Mouse (Mus musculus) fibroblast of lung, adult 2 months (primary cell): Measurements from ENCODE around the gene 4930404N11Rik.

Source experiments
- DNase-seq: peaks from one replicate; pipeline ENCODE4 v3.0.0-alpha.2; 2011; ENCODE audit warnings: low read depth

4930404N11Rik gene

DNA sequence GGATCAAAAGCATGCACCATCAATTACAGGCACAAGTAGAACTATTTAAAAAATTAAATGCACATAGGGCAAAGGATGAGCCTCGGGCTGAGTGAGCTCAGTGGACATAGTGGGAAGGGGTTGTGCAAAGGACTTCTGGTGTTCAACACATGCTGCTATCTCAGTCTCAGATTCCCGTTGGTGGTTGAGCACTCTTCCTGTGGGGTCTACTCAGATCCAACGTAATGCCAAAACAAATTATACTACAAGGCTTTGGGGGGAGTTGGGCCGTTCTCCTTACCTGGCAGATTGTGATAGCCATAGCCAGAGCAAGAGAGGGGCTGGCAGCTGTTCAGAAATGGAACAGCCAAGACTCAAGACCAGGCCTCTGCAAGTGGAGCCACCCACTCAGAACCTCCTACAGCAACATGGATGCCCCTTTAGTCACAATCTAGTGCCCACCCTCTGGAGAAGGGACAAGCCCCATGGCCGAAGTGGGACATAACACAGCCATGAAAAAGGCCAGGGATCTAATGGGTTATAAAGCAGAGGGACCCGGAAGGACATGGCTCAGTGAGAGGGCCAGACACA, 14.3 kb upstream of the 4930404N11Rik start:
- no peak for DNase-seq

DNA sequence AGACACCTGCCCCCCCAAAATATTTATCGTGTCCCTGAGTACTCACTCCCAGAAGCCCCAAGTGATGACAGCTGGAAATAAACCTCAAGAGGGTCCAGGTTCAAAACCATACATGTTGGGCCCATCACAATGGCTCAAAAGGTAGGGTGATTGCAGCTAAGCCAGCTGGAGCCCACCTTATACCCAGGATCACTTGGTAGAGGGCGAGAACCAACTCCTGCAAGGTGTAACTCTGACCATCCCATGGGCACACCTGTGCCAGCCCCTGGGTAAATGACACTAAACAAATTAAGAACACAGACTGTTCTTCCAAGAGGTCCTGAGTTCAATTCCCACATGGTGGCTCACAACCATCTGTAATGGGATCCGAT, 13.6 kb upstream of the 4930404N11Rik start:
- no peak for DNase-seq

DNA sequence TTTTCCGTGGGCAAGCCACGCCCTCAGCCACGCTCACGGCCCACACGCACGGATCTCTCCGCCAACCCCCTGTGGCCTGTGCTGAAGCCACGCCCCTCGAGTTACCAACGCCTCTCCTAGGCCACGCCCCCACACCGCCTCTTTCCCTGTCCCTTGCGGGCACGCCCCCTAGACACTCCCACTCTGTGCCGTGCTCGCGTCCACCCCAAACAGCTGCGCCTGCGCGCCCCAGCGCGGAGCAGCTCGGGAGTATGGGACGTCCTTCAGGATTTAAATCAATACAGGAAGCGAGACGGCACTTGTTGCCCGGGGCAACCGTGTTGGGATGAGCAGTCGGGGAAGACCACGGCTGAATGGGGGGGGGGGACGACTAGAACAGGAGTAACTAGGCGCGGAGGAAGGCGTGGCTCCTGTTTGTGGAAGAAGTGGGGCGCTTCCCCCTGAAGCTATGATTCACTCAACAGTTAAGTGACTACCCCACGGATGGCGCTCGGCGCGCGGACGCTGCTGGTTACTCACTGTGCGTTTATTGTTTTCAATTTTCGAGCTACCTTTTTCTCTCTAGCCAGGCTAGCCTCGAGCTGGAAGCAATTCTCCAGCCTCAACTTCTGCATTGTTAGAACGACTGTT, 13.1 kb upstream of the 4930404N11Rik start:
- peak; percentile 99 for DNase-seq

DNA sequence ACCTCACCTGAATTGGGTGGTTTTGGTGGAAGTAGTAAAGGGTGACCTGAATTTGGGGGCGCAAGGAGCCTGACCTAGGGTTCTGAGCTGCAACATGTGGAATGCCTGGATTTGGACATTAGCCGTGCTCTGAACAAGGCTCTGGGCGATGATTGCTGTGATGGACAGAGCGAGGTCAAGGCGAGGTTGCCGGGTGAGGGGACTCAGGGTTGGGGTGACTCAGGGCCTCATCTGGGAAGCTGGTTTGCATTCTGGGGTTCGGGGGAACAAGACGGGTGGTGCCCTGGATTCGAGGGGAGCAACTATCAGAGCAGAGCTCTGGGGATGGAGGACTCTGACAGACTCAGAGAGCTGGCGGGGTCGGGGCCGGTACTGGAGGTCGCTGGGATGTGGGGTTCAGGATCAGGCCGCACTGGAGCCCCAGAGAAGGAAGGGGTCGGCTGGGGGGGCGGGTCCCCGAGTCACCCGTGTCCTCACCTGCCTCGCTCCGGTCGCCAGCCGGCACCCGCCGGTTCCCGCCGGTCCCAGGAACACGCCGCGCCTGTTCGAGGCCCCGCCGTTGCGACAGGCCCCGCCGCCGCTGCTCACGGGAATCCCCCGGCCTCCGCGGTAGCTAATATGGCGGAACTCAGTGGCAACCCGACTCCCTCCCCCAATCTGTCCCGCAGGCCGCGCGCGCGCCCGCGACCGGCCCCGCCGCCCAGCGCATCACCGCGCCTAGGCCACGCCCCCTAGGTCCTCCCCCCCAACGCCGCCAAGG, 12.4 kb upstream of the 4930404N11Rik start, which contains the start of gene Fzr1:
Gene Fzr1, minus strand, starts transcription at position 724 of the 760 bp plus-strand sequence.
- DNase-seq: no peak

DNA sequence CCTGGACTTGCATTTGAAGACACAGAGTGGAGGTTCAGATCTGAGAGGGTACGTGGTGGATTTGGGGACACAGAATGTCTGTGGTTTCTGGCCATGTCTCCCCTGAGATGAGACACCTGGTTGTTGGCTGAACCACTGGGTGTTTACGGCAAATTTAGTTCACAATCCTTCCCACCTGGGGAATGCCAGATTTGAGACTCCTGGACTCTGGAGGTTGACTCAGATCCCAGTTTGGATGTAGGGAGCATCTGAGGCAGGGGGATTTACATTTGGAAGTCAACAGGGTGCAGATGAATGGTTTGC, 11.7 kb upstream of the 4930404N11Rik start:
- DNase-seq: no peak

DNA sequence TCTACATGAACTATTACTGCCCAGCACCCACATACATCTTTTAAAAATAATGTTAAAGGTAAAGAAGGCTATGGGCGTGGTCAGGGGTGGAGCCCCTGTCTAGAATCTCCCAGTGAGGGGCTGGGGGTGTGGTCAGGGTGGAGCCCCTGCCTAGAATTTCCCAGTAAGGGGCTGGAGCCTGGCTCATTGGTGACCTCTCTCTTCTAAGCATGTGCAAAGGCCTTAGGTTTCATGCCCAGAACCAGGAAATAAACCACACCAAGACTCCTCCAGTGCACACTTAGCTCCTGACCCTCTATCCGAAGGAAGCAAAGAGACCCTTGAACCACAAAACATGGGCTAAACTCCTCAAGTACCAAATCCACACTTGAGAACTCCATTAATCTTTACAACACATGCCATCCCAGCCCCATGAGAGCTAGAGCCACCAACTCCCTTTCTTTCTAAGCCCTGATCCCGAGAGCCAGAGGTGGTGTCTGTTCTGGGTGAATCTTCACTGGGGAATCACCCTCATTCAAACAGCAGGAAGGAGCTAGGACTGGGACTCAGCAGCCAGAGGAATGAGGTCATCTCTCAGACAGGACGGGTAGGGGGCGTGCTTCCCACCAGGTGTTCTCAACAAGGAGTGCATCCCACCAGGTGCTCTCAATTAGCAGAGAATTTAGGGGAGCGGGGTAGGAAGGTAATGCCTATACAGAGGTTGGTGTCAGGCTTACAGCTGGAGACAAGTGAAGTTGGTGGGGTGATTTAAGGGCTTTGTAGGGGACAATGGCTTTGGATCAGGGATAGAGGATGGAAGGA, 11.1 kb upstream of the 4930404N11Rik start:
- no peak for DNase-seq

DNA sequence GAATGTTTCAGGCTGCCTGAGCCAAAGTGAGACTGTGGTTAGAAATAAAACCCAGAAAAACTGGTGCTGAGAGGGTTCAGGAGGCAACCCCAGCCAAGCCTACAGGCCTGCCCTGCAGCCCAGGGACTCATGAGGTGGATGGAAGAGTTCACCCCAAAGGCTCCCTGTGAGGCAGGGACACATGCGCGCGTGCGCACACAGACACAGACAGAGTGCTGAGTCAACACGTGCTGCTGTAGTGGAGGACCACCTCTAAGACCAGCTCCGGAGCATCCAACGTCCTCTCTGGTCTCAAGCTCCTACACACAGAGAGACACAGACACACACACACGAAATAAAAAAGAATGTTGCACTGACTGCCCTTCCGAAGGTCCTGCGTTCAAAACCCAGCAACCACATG, 9.7 kb upstream of the 4930404N11Rik start:
- DNase-seq: no peak

DNA sequence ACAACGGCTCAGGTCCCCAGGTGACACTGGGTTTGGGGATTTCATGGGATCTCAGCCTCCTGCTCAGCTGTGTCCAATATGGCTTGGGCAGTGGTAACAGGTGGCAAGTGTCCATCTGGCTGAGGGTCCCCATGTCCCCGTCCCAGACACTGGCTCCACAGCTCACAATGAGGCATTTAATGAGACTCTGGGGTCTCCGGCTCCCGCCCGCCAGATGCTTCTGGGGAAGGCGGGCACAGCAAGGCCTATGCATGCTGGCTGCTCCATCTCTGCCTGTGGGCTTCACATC, 1.5 kb upstream of the 4930404N11Rik start:
- no peak for DNase-seq

DNA sequence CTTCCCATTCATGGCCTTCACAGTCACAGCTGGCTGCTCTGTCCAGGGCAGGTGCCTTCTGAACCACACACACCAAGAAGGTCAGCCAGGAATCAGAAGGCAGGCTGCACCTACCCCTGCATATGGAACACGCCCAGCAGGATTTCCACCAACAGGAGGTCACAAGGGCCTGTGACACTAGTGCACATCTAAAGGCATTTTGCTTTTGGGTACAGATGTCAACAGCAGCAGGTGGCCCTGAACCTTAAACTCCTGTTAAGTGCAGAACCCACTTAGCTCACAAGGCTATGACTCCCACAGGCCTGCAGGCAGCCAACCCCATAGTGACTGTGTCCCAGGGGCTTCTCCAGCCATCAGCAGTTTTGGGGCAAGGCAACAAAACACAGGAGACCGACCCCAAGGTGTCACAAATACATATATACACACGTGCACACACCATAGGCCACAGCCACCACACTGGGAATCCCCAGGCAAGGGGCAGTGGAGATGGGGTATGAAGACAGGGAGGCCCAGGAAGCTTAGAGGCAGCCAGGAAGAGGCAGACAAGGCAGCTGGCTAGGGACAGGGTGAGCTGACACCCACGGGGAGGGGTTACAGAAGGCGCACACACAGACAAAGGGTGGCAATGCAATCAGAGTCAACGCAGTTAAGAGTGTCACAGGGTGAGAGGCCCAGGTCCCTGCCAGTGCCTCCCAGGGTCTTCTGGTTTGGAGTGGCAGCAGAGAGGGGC, 1.0 kb upstream of the 4930404N11Rik start:
- DNase-seq: no peak

DNA sequence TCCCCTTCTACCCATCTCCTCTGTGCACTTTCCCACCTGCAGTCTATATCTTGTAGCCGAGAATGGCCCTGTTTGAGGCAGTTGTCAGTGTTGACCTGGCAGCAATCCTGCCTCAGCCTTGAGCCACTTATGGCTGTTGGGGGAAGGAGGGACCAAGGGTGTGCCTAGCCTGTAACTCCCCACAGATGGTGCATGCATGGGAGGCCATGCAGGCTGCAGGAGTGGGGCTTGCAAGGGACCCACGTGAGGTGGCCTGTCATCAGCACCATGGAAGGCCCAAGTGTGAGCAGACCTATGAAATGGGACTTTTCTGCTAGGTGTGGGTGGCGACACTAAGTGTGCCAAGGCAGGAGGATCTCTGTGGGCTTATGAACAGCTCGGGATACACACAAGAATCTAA, 543 bp downstream of the 4930404N11Rik start:
- DNase-seq: no peak

DNA sequence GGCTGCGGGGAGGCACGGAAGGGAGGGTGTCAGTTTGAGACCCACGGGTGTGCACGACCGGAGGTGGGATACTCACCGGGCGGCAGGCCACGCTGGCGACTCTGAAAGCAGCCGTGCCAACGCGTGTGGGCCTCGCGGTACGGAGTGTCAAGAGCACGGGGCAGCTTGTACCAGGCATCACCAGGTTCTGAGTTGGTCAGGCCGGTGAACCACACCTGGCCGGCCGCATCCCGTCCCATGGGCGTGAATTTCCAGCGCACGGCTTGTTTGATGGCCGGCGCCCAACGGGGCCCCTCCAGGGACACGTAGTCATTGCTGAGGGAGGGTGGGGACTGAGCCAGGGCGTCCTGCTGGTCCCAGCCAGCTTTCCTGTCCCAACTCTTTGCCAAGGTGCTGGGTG, 950 bp downstream of the 4930404N11Rik start:
- no peak for DNase-seq

DNA sequence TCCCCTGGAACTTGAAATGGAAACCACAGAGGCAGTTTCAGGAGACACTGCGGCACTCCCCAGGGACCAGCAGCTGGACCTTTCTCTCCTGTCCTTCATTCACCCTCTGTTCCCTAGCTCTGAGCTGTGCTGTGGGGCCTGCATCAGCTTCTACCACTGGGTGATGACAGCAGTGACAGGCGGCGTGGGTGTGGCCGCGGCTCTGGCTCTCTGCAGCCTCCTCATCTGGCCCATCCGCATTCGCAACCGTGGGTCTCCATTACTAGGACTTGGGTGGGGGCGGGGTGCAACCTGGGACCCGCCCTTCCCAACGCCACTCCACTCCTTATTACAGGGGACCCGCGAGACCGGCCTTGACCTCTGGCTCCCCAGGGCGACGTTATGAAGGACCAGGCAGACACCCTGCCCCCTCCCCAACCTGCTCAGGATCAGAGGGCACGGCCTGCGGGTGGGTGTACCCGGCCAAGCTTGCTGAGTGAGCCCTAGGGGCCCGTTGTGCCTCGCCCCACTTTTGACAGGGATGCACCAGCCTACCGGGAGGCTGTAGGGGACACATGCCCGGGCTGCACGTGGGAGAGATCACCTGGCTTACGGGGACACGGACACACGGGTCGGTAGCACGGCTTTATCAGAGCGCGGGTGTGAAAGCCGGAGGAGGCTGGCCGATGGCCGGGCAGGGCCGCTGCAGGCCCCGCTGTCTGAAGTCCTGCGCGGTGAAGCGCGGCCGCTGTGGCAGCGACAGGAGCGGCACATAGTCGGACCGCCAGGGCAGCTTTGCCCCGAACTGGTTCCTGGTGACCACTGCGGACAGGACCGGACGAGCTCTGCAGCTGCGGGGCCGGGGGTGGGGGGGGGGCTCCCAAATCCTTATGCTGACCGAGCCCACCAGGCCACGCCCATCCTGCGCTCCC, 1.9 kb downstream of the 4930404N11Rik start:
- DNase-seq: no peak

DNA sequence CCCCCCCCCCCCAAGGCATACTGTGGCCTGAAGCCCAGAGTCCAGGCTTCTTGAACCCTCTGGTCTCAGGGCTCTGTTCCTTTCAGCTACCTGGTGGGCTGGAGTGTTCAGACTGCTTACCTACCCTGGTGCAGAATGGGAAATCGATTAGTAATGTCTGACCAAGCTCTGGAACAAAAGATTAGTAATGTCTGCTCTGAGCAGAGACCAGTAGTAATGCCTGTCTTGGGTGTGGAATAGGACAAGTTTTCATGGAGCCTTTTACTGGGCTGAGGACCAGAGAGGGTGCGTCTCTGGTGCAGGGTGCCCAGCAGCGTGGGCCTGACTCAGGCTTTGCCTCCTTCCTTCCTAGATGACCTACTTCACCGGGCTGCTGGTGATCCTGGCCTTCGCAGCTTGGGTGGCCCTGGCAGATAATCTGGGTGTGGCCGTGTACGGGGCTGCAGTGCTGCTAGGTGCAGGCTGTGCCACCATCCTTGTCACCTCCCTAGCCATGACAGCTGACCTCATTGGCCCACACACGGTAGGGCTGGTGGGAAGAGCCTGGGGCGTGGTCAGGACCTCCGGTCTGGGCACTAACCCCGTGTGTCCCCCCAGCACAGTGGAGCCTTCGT, 3.2 kb downstream of the 4930404N11Rik start:
- no peak for DNase-seq

DNA sequence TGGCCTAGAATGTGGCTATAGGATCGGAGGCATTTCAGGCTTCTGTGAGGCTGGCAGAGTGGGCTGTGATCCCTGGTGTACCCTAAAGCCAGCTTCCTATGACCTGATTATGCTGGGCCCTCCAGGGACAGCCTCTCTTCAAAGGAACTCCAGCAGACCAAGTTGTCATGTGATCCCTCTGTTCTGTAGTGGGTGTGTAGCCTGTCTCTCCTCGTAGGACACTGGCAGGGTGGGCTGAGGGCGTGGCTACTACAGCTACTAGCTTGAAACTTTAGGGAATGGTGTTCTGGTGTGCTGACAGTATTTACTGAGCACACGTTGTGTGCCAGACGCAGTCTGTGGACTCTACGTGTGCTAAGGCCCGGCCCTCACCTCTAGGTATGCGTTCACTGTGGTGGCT, 4.9 kb downstream of the 4930404N11Rik start:
- no peak for DNase-seq

DNA sequence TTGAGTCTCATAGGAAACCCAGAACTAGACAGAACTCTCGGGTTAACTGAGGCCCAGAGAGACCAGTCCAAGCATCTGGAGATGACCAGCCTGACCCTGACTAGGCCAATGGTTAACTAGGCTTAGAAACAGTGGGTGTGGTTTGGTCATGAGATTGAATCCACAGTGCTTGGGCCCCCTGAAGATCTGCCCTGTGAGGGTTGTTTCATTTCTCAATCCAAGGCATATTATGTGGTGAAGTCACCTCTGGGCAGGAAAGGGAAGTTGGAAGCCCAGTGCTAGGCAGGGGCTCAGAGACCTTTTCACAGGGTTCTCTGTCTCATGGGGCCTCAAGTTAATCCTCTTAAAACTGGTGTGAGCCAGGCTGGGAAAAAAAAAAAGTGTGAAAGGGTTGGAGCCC, 6.8 kb downstream of the 4930404N11Rik start:
- no peak for DNase-seq

DNA sequence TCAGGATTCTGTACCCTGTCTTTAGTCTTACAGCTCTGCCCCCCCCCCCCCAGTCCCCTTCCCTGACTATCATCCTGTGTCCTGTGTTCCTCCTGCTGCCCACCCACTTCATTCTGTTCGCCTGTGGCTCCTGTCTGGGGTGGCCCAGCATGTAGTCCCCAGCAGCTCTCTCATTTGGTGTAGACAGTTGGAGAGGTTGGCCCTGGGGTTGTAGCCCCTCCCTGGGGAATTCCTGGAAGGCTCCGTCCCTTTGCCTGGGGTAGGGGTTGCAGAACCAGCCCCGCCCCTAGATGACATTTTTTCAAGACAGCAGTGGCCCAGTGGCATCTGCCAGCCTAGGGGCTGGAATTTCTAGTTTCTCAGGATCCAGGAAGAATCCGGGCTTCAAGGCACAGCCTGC, 7.4 kb downstream of the 4930404N11Rik start:
- DNase-seq: no peak

DNA sequence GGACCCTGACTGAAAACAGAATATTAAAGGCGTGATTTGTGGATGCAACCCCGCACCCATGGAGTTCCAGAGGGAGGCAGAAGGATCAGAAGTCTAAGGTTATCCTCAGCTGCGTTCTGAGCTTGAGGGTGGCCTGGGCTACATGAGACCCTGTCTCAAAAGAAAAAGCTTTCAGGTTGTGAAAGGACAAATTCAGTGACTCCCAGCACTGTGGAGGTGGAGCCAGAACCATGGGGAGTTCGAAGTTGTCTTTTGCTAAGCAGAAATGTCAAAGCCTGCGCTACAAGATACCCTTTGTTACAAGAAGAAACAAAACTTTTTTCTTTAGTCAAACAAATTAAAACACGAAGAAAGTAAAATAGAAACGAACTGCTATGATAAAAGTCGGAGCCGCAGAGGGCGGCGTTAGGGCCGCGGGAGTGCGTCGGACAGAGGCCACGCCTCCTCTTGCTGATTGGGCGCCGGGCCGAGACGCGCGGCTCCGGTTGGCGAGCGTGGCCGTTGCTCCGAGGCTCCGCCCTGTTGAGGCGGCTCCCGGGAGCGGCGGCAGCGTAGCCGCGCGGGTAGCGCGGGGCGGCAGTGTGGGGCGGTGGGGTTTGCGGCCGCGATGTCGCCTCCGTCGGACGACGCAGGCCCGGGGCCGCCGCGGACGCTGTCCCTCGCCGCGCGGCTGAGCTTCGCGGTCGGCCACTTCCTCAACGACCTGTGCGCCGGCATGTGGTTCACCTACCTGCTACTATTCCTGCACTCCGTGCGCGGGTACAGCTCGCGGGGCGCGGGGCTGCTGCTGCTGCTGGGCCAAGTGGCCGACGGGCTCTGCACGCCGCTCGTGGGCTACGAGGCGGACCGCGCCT, 8.4 kb downstream of the 4930404N11Rik start, which contains the start of gene Mfsd12:
Gene Mfsd12, plus strand, starts transcription at position 501 of the 854 bp plus-strand sequence.
- peak; percentile 51 for DNase-seq

DNA sequence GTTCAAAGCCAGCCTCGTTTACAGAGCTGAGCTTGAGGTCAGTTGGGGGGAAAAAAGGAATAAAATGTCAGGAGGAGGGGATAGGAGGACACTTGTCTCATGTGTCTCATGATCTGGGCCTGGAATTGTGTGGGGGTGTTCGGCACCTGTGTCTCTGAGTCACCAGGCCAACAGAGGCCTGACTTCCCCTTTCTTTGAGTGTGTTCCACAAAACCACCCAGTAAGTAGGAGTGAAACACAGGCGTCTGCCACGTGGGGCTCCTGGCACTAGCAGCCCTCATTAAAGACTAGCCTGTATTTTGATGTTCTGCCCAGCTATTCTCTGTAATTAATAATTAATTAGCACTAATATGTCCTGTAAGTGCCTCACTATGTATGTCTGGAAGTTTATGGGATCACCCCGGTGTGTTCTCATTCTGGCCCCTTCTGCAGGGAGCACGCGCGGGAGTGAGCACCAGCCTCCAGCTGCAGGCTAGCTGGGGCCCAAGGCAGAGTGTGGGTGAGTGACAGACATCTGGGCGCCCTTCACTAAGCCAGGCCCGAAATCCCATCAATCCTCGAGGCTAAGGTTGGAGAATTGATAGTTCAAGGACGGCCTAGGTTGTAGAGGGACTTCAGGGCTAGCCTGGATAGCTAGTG, 9.1 kb downstream of the 4930404N11Rik start:
- DNase-seq: no peak

DNA sequence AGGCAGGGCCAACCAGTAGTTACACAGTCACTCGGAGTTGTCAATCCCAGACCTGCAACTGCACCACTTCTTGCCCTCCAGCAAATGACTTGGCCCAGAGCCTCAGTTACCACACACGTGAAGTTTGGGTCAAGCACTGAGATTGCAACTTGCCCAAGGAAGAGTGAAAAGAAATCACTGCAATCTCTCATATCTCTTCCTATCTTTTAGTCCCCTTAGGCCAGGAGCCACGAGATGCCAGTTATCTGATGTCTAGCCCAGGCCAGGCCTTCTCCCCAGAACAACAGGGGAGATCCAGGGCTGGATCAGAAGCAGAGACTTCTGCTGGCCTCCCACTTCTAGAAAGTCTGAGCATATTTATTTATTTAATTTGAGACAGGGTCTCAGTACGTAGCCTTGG, 10.1 kb downstream of the 4930404N11Rik start:
- no peak for DNase-seq
